Mouse (Mus musculus): ENCODE results near the gene Arl13b. TPM values are rescaled to one million over a fixed set of nuclear protein-coding genes. Genes with fewer than 3 reads are reported as not detected.

The Arl13b gene
- polyA plus RNA-seq, 1 experiment from 2014 or later, result 15.9 TPM

GRCm38 (mm10) chr16:62807249-62807979, 39.4 kb downstream of the Arl13b start:
- WGBS, result 62% methylated on average over 8 of the region's 8 CpGs

GRCm38 (mm10) chr16:62804621-62805020, 42.2 kb downstream of the Arl13b start:
- no peak overlapping the region for H3K4me2 ChIP-seq
- H3K27me3 ChIP-seq (replicated peaks), result no peaks in the 10 kb centered on the region
- WGBS, result 92% methylated on average over 3 of the region's 3 CpGs
- no peak overlapping the region for H3K9ac ChIP-seq
- ATAC-seq (replicated peaks), result no peak
- H3K4me1 ChIP-seq, result no peaks in the 10 kb centered on the region
- no peak overlapping the region for H3K4me3 ChIP-seq
- H3K36me3 ChIP-seq (replicated peaks), result peaks cover 10% of the 10 kb centered on the region; the same call in 1 of the 2 replicates
- no peaks in the 10 kb centered on the region for H3K9me3 ChIP-seq
- H3K27ac ChIP-seq, result no peak overlapping the region

More at GRCm38 (mm10) chr16:62807249-62807979, 39.4 kb downstream of the Arl13b start:
- H3K4me1 ChIP-seq, result no peaks in the 10 kb centered on the region
- H3K27me3 ChIP-seq (replicated peaks), result no peaks in the 10 kb centered on the region
- no peak overlapping the region for H3K9ac ChIP-seq
- peak; percentile 60; the same call in 1 of the 2 replicates for ATAC-seq (replicated peaks)
- peaks cover 2% of the 10 kb centered on the region; the same call in 1 of the 2 replicates for H3K36me3 ChIP-seq (replicated peaks)
- no peak overlapping the region for H3K27ac ChIP-seq
- H3K9me3 ChIP-seq, result no peaks in the 10 kb centered on the region
- no peak overlapping the region for H3K4me2 ChIP-seq
- no peak overlapping the region for H3K4me3 ChIP-seq

- H3K9ac ChIP-seq, result no peak overlapping the region
- no peak overlapping the region for H3K4me3 ChIP-seq
- H3K27ac ChIP-seq, result no peak overlapping the region
- 85% methylated on average over 3 of the region's 3 CpGs for WGBS
- ATAC-seq (replicated peaks), result no peak
- no peaks in the 10 kb centered on the region for H3K27me3 ChIP-seq (replicated peaks)
- peaks cover 15% of the 10 kb centered on the region; the same call in 1 of the 2 replicates for H3K36me3 ChIP-seq (replicated peaks)
- no peaks in the 10 kb centered on the region for H3K9me3 ChIP-seq
- no peaks in the 10 kb centered on the region for H3K4me1 ChIP-seq
- no peak overlapping the region for H3K4me2 ChIP-seq
Observed at GRCm38 (mm10) chr16:62799839-62800238, 47.0 kb downstream of the Arl13b start.

- Histone ChIP-seq H3K27me3 (replicated peaks) (no peaks in the 10 kb centered on the region), H3K36me3 (replicated peaks) (peaks cover 15% of the 10 kb centered on the region; the same call in 1 of the 2 replicates), H3K4me2 (no peak overlapping the region), H3K4me3 (no peak overlapping the region), H3K9me3 (no peaks in the 10 kb centered on the region), H3K4me1 (no peaks in the 10 kb centered on the region), H3K27ac (no peak overlapping the region), H3K9ac (no peak overlapping the region)
- no peak for ATAC-seq (replicated peaks)
- WGBS, result 89% methylated on average over 4 of the region's 4 CpGs
Observed at GRCm38 (mm10) chr16:62799426-62799825, 47.4 kb downstream of the Arl13b start.

GRCm38 (mm10) chr16:62798808-62799207, 48.0 kb downstream of the Arl13b start:
- 94% methylated on average over 3 of the region's 3 CpGs for WGBS
- no peak overlapping the region for H3K27ac ChIP-seq
- no peak overlapping the region for H3K4me3 ChIP-seq
- H3K36me3 ChIP-seq (replicated peaks), result peaks cover 15% of the 10 kb centered on the region; the same call in 1 of the 2 replicates
- no peaks in the 10 kb centered on the region for H3K27me3 ChIP-seq (replicated peaks)
- no peak overlapping the region for H3K9ac ChIP-seq
- no peak for ATAC-seq (replicated peaks)
- no peaks in the 10 kb centered on the region for H3K9me3 ChIP-seq
- no peak overlapping the region for H3K4me2 ChIP-seq
- no peaks in the 10 kb centered on the region for H3K4me1 ChIP-seq

GRCm38 (mm10) chr16:62796608-62797007, 50.2 kb downstream of the Arl13b start:
- H3K27me3 ChIP-seq (replicated peaks), result no peaks in the 10 kb centered on the region
- ATAC-seq (replicated peaks), result no peak
- WGBS, result 90% methylated on average over 1 of the region's 1 CpGs

GRCm38 (mm10) chr16:62786621-62787331, 60.1 kb downstream of the Arl13b start, which contains the start of gene Nsun3:
Gene Nsun3, minus strand, starts transcription at chr16:62786818.
- peak within 1 kb of the TSS; percentile 90 for H3K9ac ChIP-seq
- ATAC-seq (replicated peaks), result peak; percentile 98
- WGBS, result 2% methylated on average over 41 of the region's 41 CpGs
- no peaks in the 10 kb centered on the region for H3K36me3 ChIP-seq (replicated peaks)
- H3K4me1 ChIP-seq, result peaks cover 25% of the 10 kb centered on the region
- peak within 1 kb of the TSS; percentile 98 for H3K4me3 ChIP-seq
- no peaks in the 10 kb centered on the region for H3K27me3 ChIP-seq (replicated peaks)
- H3K4me2 ChIP-seq, result peak within 1 kb of the TSS; percentile 60
- no peaks in the 10 kb centered on the region for H3K9me3 ChIP-seq
- peak within 1 kb of the TSS; percentile 85 for H3K27ac ChIP-seq

More at GRCm38 (mm10) chr16:62796608-62797007, 50.2 kb downstream of the Arl13b start:
- Histone ChIP-seq H3K9ac (no peak overlapping the region), H3K4me1 (no peaks in the 10 kb centered on the region), H3K36me3 (replicated peaks) (peaks cover 7% of the 10 kb centered on the region; the same call in 1 of the 2 replicates), H3K4me3 (no peak overlapping the region), H3K9me3 (no peaks in the 10 kb centered on the region), H3K4me2 (no peak overlapping the region), H3K27ac (no peak overlapping the region)

GRCm38 (mm10) chr16:62782229-62782628, 64.6 kb downstream of the Arl13b start:
- no peaks in the 10 kb centered on the region for H3K36me3 ChIP-seq (replicated peaks)
- no peak overlapping the region for H3K4me3 ChIP-seq
- H3K4me2 ChIP-seq, result no peak overlapping the region
- H3K27me3 ChIP-seq (replicated peaks), result no peaks in the 10 kb centered on the region
- no peaks in the 10 kb centered on the region for H3K9me3 ChIP-seq
- H3K4me1 ChIP-seq, result peaks cover 21% of the 10 kb centered on the region
- H3K27ac ChIP-seq, result no peak overlapping the region
- H3K9ac ChIP-seq, result no peak overlapping the region
- 58% methylated on average over 5 of the region's 5 CpGs for WGBS
- ATAC-seq (replicated peaks), result no peak

- 83% methylated on average over 10 of the region's 10 CpGs for WGBS
Observed at GRCm38 (mm10) chr16:62778282-62778681, 68.6 kb downstream of the Arl13b start.

GRCm38 (mm10) chr16:62776034-62776433, 70.8 kb downstream of the Arl13b start:
- no peak for ATAC-seq (replicated peaks)
- no peak overlapping the region for H3K4me3 ChIP-seq
- no peaks in the 10 kb centered on the region for H3K36me3 ChIP-seq (replicated peaks)
- H3K9ac ChIP-seq, result no peak overlapping the region
- H3K4me2 ChIP-seq, result no peak overlapping the region
- H3K4me1 ChIP-seq, result no peaks in the 10 kb centered on the region
- H3K9me3 ChIP-seq, result no peaks in the 10 kb centered on the region
- no peaks in the 10 kb centered on the region for H3K27me3 ChIP-seq (replicated peaks)
- WGBS, result 74% methylated on average over 11 of the region's 11 CpGs
- no peak overlapping the region for H3K27ac ChIP-seq

More at GRCm38 (mm10) chr16:62778282-62778681, 68.6 kb downstream of the Arl13b start:
- Histone ChIP-seq H3K36me3 (replicated peaks) (no peaks in the 10 kb centered on the region), H3K4me1 (no peaks in the 10 kb centered on the region), H3K27me3 (replicated peaks) (no peaks in the 10 kb centered on the region), H3K9me3 (no peaks in the 10 kb centered on the region), H3K9ac (no peak overlapping the region), H3K4me2 (no peak overlapping the region), H3K27ac (no peak overlapping the region), H3K4me3 (no peak overlapping the region)
- ATAC-seq (replicated peaks), result no peak

GRCm38 (mm10) chr16:62773462-62773861, 73.4 kb downstream of the Arl13b start:
- ATAC-seq (replicated peaks), result no peak
- no peaks in the 10 kb centered on the region for H3K36me3 ChIP-seq (replicated peaks)
- H3K27me3 ChIP-seq (replicated peaks), result no peaks in the 10 kb centered on the region
- no peak overlapping the region for H3K27ac ChIP-seq
- H3K4me1 ChIP-seq, result no peaks in the 10 kb centered on the region
- no peak overlapping the region for H3K4me3 ChIP-seq
- H3K9me3 ChIP-seq, result no peaks in the 10 kb centered on the region
- no peak overlapping the region for H3K4me2 ChIP-seq
- no peak overlapping the region for H3K9ac ChIP-seq
- WGBS, result 80% methylated on average over 4 of the region's 4 CpGs

GRCm38 (mm10) chr16:62758340-62758739, 88.5 kb downstream of the Arl13b start:
- Histone ChIP-seq H3K4me1 (no peaks in the 10 kb centered on the region), H3K27ac (no peak overlapping the region), H3K9me3 (no peaks in the 10 kb centered on the region), H3K9ac (no peak overlapping the region), H3K36me3 (replicated peaks) (no peaks in the 10 kb centered on the region), H3K4me2 (no peak overlapping the region), H3K27me3 (replicated peaks) (no peaks in the 10 kb centered on the region), H3K4me3 (no peak overlapping the region)
- ATAC-seq (replicated peaks), result no peak
- WGBS, result 97% methylated on average over 2 of the region's 2 CpGs

All from midbrain, embryonic 15.5 days (tissue).